Mouse (Mus musculus) C2C12 (cell line): Measurements from ENCODE around the gene Slc45a1. TPM values are rescaled to one million over a fixed set of nuclear protein-coding genes. Genes with fewer than 3 reads are reported as not detected.

Experiments used
- H3K27me3 ChIP-seq: one replicate; pipeline ENCODE4 v1.6.1; 2011; ENCODE audit not compliant: control insufficient read depth, insufficient read depth, insufficient read length
- H3K36me3 ChIP-seq: one replicate; pipeline ENCODE4 v1.6.1; 2011; ENCODE audit not compliant: control insufficient read depth, insufficient read depth
- H3K4me3 ChIP-seq: one replicate; pipeline ENCODE4 v1.5.1; 2011; ENCODE audit warnings: mild to moderate bottlenecking, control low read depth; ENCODE audit not compliant: poor library complexity, insufficient read depth, severe bottlenecking
- H3K79me2 ChIP-seq: one replicate; pipeline ENCODE4 v1.6.1; 2011; ENCODE audit not compliant: control insufficient read depth, insufficient read depth
- H3K79me3 ChIP-seq: one replicate; pipeline ENCODE4 v1.6.1; 2011; ENCODE audit warnings: low read depth, control low read depth
- H3ac ChIP-seq: one replicate; pipeline ENCODE3; 2011; ENCODE audit warnings: low read depth; ENCODE audit not compliant: control insufficient read depth, insufficient read length
- CEBPB ChIP-seq: IDR thresholded peaks from one replicate; pipeline ENCODE4 v1.6.1; 2011; ENCODE audit warnings: low read depth, mild to moderate bottlenecking, control low read depth, moderate library complexity
- CTCF ChIP-seq: IDR thresholded peaks from one replicate; pipeline ENCODE4 v1.5.1; 2011; ENCODE audit not compliant: control insufficient read depth, insufficient read depth, insufficient read length
- FOSL1 ChIP-seq: IDR thresholded peaks from one replicate; pipeline ENCODE4 v1.8.0; 2011; ENCODE audit warnings: mild to moderate bottlenecking, low read length; ENCODE audit not compliant: poor library complexity, insufficient read depth, severe bottlenecking
- MAX ChIP-seq: IDR thresholded peaks from one replicate; pipeline ENCODE4 v1.6.1; 2011; ENCODE audit warnings: mild to moderate bottlenecking, control low read depth
- MYOD1 ChIP-seq: IDR thresholded peaks from one replicate; pipeline ENCODE4 v1.6.1; 2011; ENCODE audit warnings: low read depth; ENCODE audit not compliant: control insufficient read depth, insufficient read length
- MYOG ChIP-seq: IDR thresholded peaks from one replicate; pipeline ENCODE4 v1.6.1; 2011; ENCODE audit not compliant: control insufficient read depth, insufficient read length; ENCODE audit errors: extremely low read depth
- USF1 ChIP-seq: IDR thresholded peaks from one replicate; pipeline ENCODE4 v1.6.1; 2011; ENCODE audit warnings: low read depth, mild to moderate bottlenecking, control low read depth, moderate library complexity
- polyA plus RNA-seq: library from polyadenylated mRNA; unstranded; fragments of >200 nt; fragmentation: generic; extraction: Trizol; gene quantifications from one replicate; pipeline ENCODE4 v1.2.1, GENCODE M21; 2012; ENCODE audit warnings: missing spikeins

The Slc45a1 gene
- polyA plus RNA-seq, 1 experiment: 0.01 TPM

DNA sequence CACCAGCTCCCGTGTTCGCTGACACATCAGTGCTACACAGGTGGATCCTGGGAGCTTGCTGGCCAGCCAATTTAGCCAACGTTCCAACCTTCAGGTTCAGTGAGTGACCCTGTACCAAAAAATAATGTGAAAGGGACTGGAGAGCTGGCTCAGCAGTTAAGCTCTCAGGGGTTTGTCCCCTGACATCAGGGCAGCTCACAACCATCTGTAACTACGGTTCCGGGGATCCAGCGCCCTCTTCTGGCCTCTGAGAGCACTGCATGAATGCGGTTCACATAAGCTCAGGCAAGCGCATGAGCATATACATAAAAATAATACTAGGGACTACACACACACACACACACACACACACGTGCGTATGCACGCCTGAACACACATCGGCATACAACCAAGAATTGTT, 11.2 kb upstream of the Slc45a1 start:
- H3K27me3 ChIP-seq: no peaks in the 10 kb centered on the region
- H3K36me3 ChIP-seq: no peaks in the 10 kb centered on the region
- H3K4me3 ChIP-seq: no peak overlapping the region
- H3K79me3 ChIP-seq: no peaks in the 10 kb centered on the region
- no peak overlapping the region for H3ac ChIP-seq
- no peaks in the 10 kb centered on the region for H3K79me2 ChIP-seq
- TF ChIP-seq MAX: no peak
- no peak for TF ChIP-seq CTCF

DNA sequence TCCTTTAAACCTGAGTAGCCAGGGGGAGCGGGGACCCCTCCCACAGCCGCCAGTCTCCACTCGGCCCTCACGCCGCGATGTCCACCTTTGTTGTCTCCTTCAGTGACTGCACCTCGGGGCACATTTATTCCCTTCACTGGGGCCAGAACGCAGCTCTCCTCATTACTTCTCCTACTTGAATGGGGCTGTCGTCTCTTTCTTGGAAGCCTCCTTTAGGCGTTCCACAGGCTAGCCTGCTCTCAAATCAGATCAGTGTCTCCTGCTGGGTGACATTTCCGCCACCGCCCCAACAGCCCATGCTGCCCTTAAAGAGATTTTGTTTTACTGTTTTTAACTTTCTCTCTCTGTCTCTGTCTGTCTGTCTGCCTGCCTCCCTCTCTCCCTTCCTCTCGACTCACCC, 9.9 kb upstream of the Slc45a1 start:
- H3K27me3 ChIP-seq: no peaks in the 10 kb centered on the region
- no peaks in the 10 kb centered on the region for H3K79me2 ChIP-seq
- H3K79me3 ChIP-seq: no peaks in the 10 kb centered on the region
- H3ac ChIP-seq: no peak overlapping the region
- TF ChIP-seq FOSL1 (no peak), CEBPB (no peak), MAX (no peak), MYOD1 (no peak), MYOG (no peak), CTCF (no peak), USF1 (no peak)
- H3K36me3 ChIP-seq: no peaks in the 10 kb centered on the region
- no peak overlapping the region for H3K4me3 ChIP-seq

DNA sequence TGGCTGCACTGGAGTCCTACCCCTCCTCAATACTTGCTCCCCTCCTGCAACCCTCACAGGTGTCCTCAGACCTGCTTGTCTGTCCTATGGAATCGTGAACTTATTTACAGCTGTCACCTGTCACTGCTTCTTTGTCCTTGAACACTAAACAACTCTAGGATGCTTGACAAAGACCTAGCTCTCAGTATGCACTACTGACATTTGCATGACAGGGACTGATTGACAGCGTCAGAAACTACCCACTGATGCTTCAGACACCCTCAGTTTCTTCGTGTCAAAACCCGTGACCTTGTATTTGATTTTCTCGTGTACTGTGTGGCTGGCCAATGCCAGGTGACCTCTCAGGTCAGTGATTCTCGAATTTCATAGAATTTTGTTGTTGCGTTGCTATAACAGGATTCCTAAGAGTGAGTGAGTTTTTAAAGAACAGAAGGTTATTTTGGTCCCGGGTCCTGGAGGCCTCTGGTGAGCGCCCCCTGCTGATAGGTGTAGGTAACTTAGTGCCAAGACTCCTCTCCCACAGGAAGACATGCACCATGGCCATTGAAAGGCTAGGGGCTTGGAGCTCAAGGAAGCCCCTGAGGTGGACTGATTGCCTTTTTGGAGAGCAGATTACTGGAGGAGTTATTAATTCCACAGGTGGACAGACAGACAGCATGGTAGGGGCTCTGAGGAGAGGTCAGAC, 8.1 kb upstream of the Slc45a1 start:
- Histone ChIP-seq H3K79me2 (no peaks in the 10 kb centered on the region), H3K27me3 (no peaks in the 10 kb centered on the region), H3K79me3 (no peaks in the 10 kb centered on the region), H3K4me3 (no peak overlapping the region), H3ac (no peak overlapping the region), H3K36me3 (no peaks in the 10 kb centered on the region)
- TF ChIP-seq USF1 (no peak), MAX (no peak), FOSL1 (no peak)

DNA sequence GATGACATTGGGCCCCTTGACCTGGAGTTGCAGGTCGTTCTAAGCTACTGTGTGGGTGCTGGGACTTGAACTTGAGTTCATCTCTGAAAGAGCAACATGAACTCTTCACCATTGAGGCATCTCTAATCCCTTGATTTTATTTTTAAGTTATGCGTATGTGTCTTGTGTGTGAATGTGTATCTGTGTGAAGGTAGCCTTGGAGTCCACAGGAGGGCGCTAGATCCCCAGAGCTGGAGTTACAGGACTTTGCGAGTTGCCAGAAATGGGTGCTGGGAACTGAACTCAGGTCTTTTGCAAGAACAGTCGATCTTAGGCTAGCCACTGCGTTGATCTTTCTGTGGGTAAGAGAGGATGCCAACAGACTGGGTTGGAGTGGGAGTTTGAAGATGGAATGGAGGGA, 4.5 kb upstream of the Slc45a1 start:
- TF ChIP-seq MAX: no peak
- no peak for TF ChIP-seq FOSL1
- TF ChIP-seq USF1: no peak
- TF ChIP-seq MYOG: no peak
- no peak for TF ChIP-seq CEBPB
- TF ChIP-seq CTCF: no peak
- no peak for TF ChIP-seq MYOD1

DNA sequence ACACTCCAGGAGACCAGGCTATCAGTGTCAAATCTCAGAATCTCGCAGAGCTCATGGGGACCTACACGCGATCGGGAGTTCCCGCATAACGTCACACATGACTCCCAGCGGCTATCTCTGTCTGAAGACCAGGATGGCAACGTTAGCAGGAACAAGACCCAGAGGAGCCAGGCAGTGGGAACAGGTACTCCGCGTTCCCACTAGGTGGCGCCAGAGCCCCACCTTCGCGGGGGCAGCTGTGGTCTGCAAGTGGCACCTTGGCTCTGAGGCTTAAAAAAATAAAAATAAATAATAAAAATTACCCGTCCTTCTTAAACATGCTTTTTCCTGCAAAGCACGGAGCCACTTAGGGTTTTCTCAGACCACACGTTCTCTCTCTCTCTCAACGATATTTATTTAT, 4.0 kb upstream of the Slc45a1 start:
- Histone ChIP-seq H3K27me3 (no peaks in the 10 kb centered on the region), H3K4me3 (no peak overlapping the region)

More for the DNA sequence above, 4.5 kb upstream of the Slc45a1 start:
- no peaks in the 10 kb centered on the region for H3K27me3 ChIP-seq
- no peaks in the 10 kb centered on the region for H3K36me3 ChIP-seq
- no peak overlapping the region for H3ac ChIP-seq
- no peaks in the 10 kb centered on the region for H3K79me2 ChIP-seq
- H3K4me3 ChIP-seq: no peak overlapping the region
- no peaks in the 10 kb centered on the region for H3K79me3 ChIP-seq

DNA sequence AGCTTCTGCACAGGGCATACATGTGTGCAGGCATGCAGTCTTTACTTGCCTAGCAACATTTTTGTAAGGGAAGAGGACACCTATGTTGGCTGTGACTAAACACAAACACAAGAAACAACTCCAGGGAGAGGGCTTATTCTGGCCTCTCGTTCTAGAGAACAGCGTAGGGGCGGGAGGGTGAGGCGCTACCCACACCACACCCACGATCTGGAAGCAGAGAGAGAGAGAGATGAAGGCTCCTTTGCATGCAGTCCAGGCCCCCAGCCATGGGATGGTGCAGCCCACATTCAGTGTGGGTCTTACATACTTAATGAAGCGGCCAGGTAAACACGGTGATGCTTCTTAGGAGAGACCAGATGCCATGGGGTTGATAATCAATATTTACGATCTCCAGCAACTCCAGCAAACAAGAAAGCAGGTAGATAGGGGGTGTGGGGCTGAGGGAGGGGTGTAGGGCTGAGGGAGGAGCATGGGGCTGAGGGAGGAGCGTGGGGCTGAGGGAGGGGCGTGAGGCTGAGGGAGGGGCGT, 1.2 kb upstream of the Slc45a1 start:
- H3K4me3 ChIP-seq: no peak overlapping the region
- TF ChIP-seq MYOG: no peak
- no peak for TF ChIP-seq USF1
- no peak for TF ChIP-seq MYOD1
- TF ChIP-seq CEBPB: no peak
- TF ChIP-seq FOSL1: no peak
- no peak for TF ChIP-seq MAX
- TF ChIP-seq CTCF: no peak
- H3K27me3 ChIP-seq: no peaks in the 10 kb centered on the region
- H3K36me3 ChIP-seq: no peaks in the 10 kb centered on the region
- H3ac ChIP-seq: no peak overlapping the region
- no peaks in the 10 kb centered on the region for H3K79me2 ChIP-seq
- H3K79me3 ChIP-seq: no peaks in the 10 kb centered on the region

More for the DNA sequence above, 4.0 kb upstream of the Slc45a1 start:
- H3K36me3 ChIP-seq: no peaks in the 10 kb centered on the region
- H3K79me2 ChIP-seq: no peaks in the 10 kb centered on the region
- peak overlapping the region; percentile 27 for H3ac ChIP-seq
- TF ChIP-seq MAX (no peak), CTCF (peak; percentile 94)
- H3K79me3 ChIP-seq: no peaks in the 10 kb centered on the region
